Mouse (Mus musculus) neural tube, embryonic 11.5 days (tissue): ENCODE data around the gene Ngef. TPM values are rescaled to one million over a fixed set of nuclear protein-coding genes. Genes with fewer than 3 reads are reported as not detected.

Experiments
- ATAC-seq: fragments of 200-750 bp; cut with Nextera tagmentation; 2 replicates; pipeline ENCODE4 v1.8.0; 2017; ENCODE audit warnings: moderate number of reproducible peaks, mild to moderate bottlenecking, moderate TSS enrichment, moderate library complexity; ENCODE audit not compliant: insufficient read depth, low FRiP score, low TSS enrichment
- DNase-seq: peaks from one replicate; pipeline ENCODE4 v3.0.0-alpha.2; 2015; ENCODE audit warnings: low spot score
- H3K27ac ChIP-seq: fragments of 300-500 bp; sonication (generic); 2 replicates; pipeline ENCODE4 v1.5.1; 2014; ENCODE audit warnings: low read depth, mild to moderate bottlenecking, low read length
- H3K27me3 ChIP-seq: fragments of 300-500 bp; sonication (generic); 2 replicates; pipeline ENCODE4 v1.6.1; 2014; ENCODE audit warnings: mild to moderate bottlenecking, low read length, mixed read lengths; ENCODE audit not compliant: control insufficient read depth, insufficient read depth
- H3K36me3 ChIP-seq: fragments of 300-500 bp; sonication (generic); 2 replicates; pipeline ENCODE4 v1.6.1; 2014; ENCODE audit warnings: mild to moderate bottlenecking, low read length, moderate library complexity, mixed read lengths; ENCODE audit not compliant: control insufficient read depth, insufficient read depth
- H3K4me1 ChIP-seq: fragments of 300-500 bp; sonication (generic); 2 replicates; pipeline ENCODE4 v1.6.1; 2014; ENCODE audit warnings: low read length, mixed read lengths; ENCODE audit not compliant: control insufficient read depth, insufficient read depth
- H3K4me2 ChIP-seq: fragments of 300-500 bp; sonication (generic); 2 replicates; pipeline ENCODE4 v1.6.1; 2014; ENCODE audit warnings: low read depth, mild to moderate bottlenecking, moderate library complexity
- H3K4me3 ChIP-seq: fragments of 300-500 bp; sonication (generic); 2 replicates; pipeline ENCODE4 v1.5.1; 2014; ENCODE audit warnings: low read depth, low read length
- H3K9ac ChIP-seq: fragments of 300-500 bp; sonication (generic); 2 replicates; pipeline ENCODE4 v1.6.1; 2014; ENCODE audit warnings: mild to moderate bottlenecking, low read length
- H3K9me3 ChIP-seq: fragments of 300-500 bp; sonication (generic); 2 replicates; pipeline ENCODE4 v1.6.1; 2016; ENCODE audit warnings: low read length; ENCODE audit not compliant: control insufficient read depth
- WGBS: fragments of 180-500 bp; shearing (Covaris S2); extraction: QIAGEN DNeasy Blood & Tissue Kit; methylation state at CpG from one replicate; pipeline ENCODE4 v1.1.7; 2014; 5-methylcytosine and 5-hydroxymethylcytosine counted together
- polyA plus RNA-seq: library from polyadenylated mRNA; unstranded; fragments of >200 nt; fragmentation: Nextera tagmentation; extraction: Ambion mirVana; gene quantifications from 2 replicates; pipeline ENCODE4 v1.2.1, GENCODE M21; 2014

Ngef gene
- polyA plus RNA-seq = 1.6 and 1.9 TPM in 2 replicates

DNA sequence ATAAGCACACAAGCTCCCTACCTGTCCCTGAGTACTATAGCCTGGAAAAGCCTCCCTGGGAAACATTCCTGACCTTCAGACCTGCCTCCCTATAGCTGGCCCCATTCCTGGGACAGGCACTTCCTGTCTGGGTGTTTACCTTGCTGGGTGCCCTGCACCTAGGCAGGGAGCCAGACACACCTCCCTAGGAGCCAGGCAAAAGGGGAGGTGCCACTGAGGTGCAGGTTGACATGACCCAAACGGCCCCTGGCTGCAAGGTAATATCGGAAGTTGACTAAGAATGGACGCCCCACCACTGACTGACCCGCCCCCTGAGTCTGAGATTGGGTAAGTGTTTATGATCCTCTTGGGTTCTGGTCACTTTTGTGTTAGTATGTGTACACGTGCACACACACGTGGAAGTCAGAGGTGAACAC is at the start of gene Ngef:
Gene Ngef (minus strand): TSS at position 71 of the 416 bp plus-strand sequence.
- ATAC-seq (no peak), DNase-seq (no peak)
- no peak within 1 kb of the TSS for H3K4me3 ChIP-seq
- no peaks in the 10 kb centered on the region for H3K36me3 ChIP-seq
- H3K9ac ChIP-seq = no peak within 1 kb of the TSS
- no peaks in the 10 kb centered on the region for H3K27me3 ChIP-seq
- no peaks in the 10 kb centered on the region for H3K9me3 ChIP-seq
- H3K27ac ChIP-seq = peak within 1 kb of the TSS; percentile 35; the same call in 1 of the 2 replicates
- H3K4me1 ChIP-seq = no peaks in the 10 kb centered on the region
- H3K4me2 ChIP-seq = no peak within 1 kb of the TSS
- WGBS = 74% methylated on average over 6 of the region's 6 CpGs

DNA sequence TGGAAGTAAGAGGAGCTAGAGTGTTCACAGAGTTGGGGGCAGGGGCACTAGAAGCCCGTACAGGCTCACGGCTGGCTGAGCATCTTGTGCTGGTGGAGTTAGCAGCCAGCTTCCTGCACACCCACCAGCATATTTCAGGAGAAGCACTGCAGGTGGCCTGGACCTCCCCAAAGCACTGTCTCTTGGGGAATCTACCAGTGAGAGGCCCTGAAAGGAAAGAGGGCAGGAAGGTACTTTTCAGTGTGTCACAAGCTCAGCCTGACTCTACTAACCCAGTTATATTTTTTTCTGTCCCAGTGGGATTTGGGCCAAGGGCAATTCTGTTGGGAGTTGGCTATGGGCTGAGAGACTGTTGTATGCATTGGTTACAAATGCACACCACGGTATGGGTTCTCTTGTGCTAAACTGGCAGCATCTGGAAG is 48.2 kb upstream of the Ngef start:
- H3K4me1 ChIP-seq = no peaks in the 10 kb centered on the region
- no peaks in the 10 kb centered on the region for H3K27me3 ChIP-seq
- H3K4me2 ChIP-seq = no peak overlapping the region
- H3K4me3 ChIP-seq = no peak overlapping the region
- H3K27ac ChIP-seq = no peak overlapping the region
- DNase-seq = no peak
- ATAC-seq = no peak
- WGBS = 77% methylated on average over 3 of the region's 3 CpGs
- H3K9me3 ChIP-seq = no peaks in the 10 kb centered on the region
- no peak overlapping the region for H3K9ac ChIP-seq
- H3K36me3 ChIP-seq = no peaks in the 10 kb centered on the region

DNA sequence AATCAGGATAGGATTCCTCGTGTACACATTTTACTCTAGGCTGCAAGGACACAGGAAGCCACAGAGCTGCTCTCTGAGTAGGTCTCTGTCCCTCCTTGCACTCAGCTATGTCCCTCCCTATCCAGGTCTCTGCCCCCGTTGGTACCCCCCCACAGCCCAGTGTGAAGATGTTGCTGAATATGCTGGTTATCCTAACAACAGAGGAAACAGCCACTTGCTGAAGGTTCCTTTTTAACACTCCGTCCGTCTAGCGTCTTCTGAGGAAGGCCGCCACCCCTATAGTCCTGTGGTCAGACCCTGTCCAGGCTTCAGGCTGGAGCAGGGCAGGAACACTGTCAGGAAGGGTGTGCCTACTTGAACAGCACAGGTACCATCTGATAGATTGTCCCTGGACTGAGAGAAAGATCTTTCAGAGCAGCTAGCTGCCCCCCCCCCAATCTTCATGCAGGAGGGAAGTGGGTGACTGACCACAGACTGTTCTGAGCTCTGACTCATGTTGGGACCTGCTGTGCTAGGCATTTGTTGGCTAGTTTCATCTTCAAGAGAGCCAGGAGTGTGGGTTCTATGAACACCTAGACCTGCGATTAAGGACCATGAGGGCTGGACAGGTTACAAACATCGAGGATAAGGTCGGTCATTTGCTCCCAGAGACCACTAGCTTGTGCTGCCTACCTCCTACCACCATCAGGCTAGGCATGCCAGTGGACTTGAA is 47.6 kb upstream of the Ngef start:
- ATAC-seq (no peak), DNase-seq (no peak)
- Histone ChIP-seq H3K36me3 (no peaks in the 10 kb centered on the region), H3K4me1 (no peaks in the 10 kb centered on the region), H3K4me3 (no peak overlapping the region), H3K9ac (no peak overlapping the region), H3K4me2 (no peak overlapping the region), H3K9me3 (no peaks in the 10 kb centered on the region), H3K27me3 (no peaks in the 10 kb centered on the region), H3K27ac (no peak overlapping the region)
- 89% methylated on average over 9 of the region's 9 CpGs for WGBS

DNA sequence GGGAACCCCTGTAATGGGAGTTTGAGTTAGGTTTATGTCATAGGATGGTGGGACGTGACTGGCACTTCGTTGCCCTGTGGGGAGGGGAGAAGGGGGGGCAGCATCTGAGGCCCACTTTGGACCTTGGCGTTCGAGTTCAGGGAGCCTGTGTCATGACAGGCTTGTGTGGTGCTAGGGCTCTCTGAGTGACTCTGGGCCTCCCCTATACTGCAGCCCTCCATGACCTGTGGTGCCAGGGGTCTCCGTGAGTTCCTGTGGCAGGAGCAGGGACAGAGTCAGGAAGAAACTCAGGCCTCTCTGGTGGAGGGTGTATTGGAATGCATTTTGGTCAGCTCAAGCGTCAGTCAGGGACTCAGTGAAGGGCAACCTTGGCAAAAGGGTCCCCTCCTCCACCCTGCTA is 47.0 kb upstream of the Ngef start:
- no peaks in the 10 kb centered on the region for H3K4me1 ChIP-seq
- WGBS = 92% methylated on average over 6 of the region's 6 CpGs
- no peak overlapping the region for H3K9ac ChIP-seq
- no peak for ATAC-seq
- no peaks in the 10 kb centered on the region for H3K27me3 ChIP-seq
- no peak overlapping the region for H3K4me3 ChIP-seq
- H3K9me3 ChIP-seq = no peaks in the 10 kb centered on the region
- no peaks in the 10 kb centered on the region for H3K36me3 ChIP-seq
- DNase-seq = no peak
- no peak overlapping the region for H3K27ac ChIP-seq
- peak overlapping the region; percentile 7; the same call in 1 of the 2 replicates for H3K4me2 ChIP-seq

DNA sequence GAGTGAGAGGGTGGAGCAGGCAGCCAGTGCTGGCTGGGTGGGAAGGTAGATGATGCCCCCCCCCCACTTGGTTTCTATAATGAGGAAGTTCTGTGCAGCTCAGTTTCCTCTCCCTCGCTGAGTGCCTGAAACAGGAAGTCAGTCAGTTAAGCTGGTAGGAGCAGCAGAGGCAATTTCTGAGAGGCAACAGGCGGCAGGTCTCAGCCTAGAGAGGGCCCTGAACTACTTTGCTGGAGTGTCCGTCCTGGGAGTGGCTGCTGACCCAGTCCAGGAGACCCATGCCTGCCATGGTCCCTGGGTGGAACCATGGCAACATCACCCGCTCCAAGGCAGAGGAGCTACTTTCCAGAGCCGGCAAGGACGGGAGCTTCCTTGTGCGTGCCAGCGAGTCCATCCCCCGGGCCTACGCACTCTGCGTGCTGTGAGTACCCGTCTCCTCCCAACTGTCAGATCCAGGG is 46.6 kb upstream of the Ngef start, which contains the start of gene Inpp5d:
Gene Inpp5d (plus strand): TSS at position 102 of the 458 bp plus-strand sequence.
- H3K27me3 ChIP-seq = no peaks in the 10 kb centered on the region
- no peak for ATAC-seq
- H3K4me1 ChIP-seq = no peaks in the 10 kb centered on the region
- H3K4me3 ChIP-seq = no peak within 1 kb of the TSS
- H3K27ac ChIP-seq = no peak within 1 kb of the TSS
- H3K9me3 ChIP-seq = no peaks in the 10 kb centered on the region
- no peak within 1 kb of the TSS for H3K9ac ChIP-seq
- peak within 1 kb of the TSS; percentile 7; the same call in 1 of the 2 replicates for H3K4me2 ChIP-seq
- no peak for DNase-seq
- H3K36me3 ChIP-seq = no peaks in the 10 kb centered on the region
- WGBS = 83% methylated on average over 12 of the region's 12 CpGs

DNA sequence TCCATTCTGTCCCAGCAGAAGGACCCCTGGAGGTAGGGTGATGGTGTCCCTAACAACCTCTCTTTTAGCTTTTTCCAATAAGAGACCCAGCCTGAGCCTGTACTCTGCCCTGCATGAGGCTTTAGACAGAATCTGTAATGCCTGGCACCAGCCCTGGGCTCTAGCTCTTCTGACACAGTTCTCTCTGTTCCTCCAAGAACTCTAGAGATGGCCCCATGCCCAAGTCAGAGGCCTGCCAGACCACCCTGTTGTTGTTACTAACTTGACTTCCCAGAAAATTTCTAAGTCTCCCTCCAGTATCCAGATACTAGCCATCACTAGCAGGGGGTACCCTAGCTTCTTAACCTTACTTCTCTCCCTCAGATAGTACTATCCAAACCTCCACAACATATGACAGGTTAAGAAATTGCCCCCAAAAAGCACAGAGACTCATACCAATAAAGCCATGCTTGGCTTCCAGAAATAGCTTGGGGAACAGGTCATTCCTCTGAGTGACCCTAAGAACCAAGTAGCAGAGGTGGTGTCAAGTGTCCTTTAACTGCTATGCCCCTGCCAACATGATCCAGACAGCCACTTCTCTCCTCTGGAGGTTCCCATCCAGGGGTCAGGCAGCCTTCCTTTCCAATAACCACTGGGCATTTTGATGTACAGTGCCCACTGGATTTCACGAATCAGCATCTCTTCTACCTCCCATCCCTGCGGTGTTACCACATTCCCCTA is 41.1 kb upstream of the Ngef start:
- WGBS = 86% methylated on average over 2 of the region's 2 CpGs

DNA sequence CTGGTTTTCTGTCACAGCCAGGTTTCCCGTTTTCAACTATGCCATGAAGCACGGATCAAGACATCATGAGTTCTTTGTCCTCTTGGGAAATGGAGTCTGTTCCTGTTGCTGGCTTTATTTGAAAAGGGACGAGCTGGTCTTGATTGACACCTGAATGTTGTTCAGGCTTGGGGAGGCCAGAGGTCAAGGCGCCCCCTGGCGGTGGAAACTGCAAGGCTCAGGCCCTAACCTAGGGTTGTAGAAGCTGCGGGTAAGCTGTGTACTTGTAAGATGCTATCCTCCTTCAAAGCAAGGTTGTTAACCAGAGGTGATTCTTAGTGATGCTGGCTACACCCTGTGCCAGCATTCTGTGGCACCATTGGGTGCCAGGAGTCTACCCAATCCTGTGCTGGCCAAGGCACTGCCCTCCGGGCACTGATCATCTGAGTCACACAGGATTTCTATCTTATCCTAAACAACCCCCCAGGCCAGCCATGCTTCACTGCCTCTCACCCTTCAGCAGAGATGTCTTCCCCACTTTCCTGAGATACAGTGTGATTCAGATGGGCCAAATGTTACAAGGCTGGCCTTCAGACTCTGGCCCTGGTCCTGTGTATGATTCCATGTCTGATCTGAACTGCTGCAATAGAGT is 34.9 kb upstream of the Ngef start:
- DNase-seq (peak; percentile 52), ATAC-seq (no peak)
- Histone ChIP-seq H3K9me3 (no peaks in the 10 kb centered on the region), H3K4me2 (no peak overlapping the region), H3K36me3 (no peaks in the 10 kb centered on the region), H3K9ac (no peak overlapping the region), H3K27ac (no peak overlapping the region), H3K4me3 (no peak overlapping the region), H3K4me1 (no peaks in the 10 kb centered on the region), H3K27me3 (no peaks in the 10 kb centered on the region)
- WGBS = 33% methylated on average over 7 of the region's 7 CpGs

More for the DNA sequence above, 41.1 kb upstream of the Ngef start:
- Histone ChIP-seq H3K4me1 (no peaks in the 10 kb centered on the region), H3K4me3 (no peak overlapping the region), H3K27ac (no peak overlapping the region), H3K9ac (no peak overlapping the region), H3K27me3 (no peaks in the 10 kb centered on the region), H3K9me3 (no peaks in the 10 kb centered on the region), H3K4me2 (no peak overlapping the region), H3K36me3 (no peaks in the 10 kb centered on the region)
- no peak for ATAC-seq
- no peak for DNase-seq

DNA sequence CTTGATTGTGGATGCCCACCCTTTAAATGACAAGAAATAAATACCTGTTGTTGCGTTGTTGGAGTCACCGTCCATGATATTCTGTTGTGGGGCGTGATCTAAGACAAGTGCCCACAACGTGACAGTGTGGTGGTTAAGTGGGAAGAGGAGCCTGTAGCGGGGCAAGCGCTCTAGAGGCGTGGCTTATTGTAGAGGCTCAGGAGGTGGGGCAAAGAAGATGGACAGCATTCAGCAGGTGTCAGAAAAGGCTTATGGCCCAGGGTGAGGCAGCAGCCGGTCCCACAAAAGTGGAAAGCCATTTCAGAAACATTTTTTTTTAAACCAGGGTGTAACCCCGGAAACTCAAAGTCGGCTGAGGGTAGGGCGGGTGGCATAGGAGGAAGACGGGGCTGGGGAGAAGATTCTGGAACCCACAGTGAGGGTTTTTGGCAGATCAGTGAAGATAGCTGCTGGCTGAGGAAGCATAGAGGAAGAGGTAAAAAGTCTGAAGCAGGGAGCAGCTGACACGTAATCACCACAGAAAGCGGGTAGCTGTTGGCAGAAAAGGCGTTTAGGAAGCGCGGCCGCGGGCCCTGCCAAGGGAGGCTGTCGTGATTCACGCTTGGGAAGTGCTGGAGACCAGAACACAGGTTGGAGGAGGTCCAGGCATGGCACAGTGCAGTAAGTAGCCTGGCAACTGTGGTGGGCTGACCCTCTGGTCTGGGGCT is 33.9 kb upstream of the Ngef start:
- no peak for DNase-seq
- Histone ChIP-seq H3K4me1 (no peaks in the 10 kb centered on the region), H3K27ac (no peak overlapping the region), H3K4me2 (no peak overlapping the region), H3K9me3 (no peaks in the 10 kb centered on the region), H3K36me3 (no peaks in the 10 kb centered on the region), H3K27me3 (no peaks in the 10 kb centered on the region), H3K4me3 (no peak overlapping the region), H3K9ac (no peak overlapping the region)
- 78% methylated on average over 21 of the region's 21 CpGs for WGBS
- ATAC-seq = no peak
